Mouse (Mus musculus) right cerebral cortex, postnatal 36 days (tissue): ENCODE results near the gene Olfr466.

Experiments
- DNase-seq, 2 experiments: peaks; one replicate each; pipeline ENCODE4 v3.0.0; 2022; ENCODE audit warnings: low spot score in 2 of 2, mixed read lengths in 1 of 2

The Olfr466 gene

DNA sequence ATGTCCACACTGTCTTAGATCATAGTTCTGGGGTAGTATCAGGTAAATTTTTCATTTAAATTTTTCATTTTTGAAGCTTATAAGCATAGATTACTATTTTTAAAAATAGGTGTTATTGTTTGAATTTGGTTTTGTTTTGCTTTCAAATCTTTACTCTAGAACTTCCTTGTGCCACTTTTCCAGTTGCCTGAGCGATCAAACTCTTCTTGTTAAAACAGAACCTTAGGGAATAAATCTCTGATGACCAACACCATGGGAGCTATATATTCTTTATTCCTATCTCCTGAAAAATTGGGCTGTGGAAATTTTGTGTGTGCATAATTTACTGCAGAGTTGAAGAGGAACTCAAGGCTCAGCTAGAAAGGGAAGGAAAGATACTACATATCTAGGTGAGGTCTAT, at the start of gene Olfr466:
Olfr466 (plus strand) TSS at position 301 of the 400 bp plus-strand sequence.
- DNase-seq: no peak

DNA sequence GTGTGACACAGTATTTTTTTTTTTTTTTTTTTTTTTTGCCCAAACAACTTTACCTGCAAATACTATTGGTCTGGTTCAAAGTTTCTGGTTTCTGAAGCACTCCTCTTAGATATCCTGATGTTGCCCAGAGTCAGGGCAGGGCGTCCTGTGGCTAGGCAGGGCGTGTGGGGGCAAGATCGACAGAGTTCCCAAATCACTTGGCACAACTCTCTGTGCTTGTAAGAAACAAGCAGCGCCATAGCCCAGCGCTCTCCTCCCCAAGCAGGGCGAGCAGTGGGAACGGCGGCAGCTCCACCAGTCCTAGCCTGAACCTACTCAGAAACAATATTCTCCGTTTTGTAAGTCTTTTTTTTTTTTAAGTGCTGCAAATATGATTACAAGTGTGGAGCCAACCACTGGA, 49.4 kb upstream of the Olfr466 start:
- no peak for DNase-seq

DNA sequence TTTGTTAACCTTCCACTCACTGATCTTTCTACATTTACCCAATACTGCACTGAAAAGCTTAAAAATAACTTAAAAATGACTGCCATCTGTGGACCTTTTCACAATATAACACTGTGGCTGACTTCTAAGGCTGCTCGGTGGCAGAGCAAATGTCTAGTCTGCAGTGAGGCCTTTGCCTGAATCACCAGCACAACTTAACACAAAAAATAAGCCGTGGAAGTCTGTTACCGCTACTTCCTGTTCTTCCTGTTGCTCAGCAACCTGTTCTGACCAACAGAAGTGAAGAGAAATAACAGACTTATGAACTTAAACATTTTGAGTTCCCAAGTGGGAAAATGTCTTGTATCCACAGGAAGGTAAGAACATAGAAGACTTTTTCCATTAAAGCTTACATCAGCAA, 48.8 kb upstream of the Olfr466 start:
- DNase-seq: no peak

DNA sequence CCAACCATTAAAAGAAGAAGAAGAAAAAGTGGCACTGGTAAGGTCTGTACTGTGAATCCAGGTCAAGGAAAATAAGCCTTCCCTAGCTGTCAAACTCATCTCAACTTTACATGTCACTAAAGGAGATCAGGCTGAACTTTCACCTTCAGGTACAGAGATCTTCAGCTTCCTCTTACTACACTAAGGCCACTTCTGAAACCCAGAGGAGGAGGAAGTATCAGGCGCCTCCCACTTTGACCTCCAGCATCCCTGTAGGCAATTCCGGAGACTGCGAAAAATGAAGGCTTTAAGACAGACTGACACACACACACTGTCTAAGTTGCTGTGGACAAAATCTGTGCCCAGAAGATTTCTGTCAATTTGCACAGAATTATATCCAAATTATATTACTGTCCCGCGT, 38.1 kb upstream of the Olfr466 start:
- no peak for DNase-seq

DNA sequence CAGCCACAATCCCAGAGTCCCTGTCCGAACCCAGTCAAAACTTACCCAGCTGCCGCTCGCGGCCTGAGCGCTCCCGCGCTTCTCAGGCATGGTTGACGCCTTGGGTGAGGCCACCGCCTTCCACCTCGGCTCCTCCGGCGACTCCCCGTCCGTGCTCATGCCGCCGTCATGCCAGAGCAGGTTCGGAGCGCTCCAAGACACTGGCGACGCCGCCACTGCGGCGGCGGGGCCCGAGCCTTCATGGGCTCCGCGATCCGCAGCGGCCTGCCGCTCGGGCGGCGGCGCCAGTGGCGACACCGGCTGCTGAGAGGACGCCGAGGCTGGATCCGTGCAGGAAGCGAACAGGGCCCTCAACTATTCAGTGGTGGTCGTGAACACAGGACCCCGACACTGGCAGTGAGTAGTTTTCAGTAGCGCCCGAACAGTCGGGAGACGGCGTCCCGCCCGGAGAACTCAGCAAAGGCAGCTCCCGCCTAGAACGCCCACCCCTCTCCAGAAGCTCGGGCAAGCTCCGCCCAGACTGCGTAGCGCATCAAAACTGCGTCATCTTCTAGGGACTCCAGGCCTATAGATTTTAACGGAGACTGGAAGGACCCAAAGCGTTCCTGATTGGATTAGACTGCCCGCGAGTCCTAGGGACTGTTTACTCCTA, 37.5 kb upstream of the Olfr466 start, which contains the start of gene Mfsd14b:
Mfsd14b (minus strand) TSS at position 517 of the 652 bp plus-strand sequence.
- peak; percentile 87 to 93 for DNase-seq

DNA sequence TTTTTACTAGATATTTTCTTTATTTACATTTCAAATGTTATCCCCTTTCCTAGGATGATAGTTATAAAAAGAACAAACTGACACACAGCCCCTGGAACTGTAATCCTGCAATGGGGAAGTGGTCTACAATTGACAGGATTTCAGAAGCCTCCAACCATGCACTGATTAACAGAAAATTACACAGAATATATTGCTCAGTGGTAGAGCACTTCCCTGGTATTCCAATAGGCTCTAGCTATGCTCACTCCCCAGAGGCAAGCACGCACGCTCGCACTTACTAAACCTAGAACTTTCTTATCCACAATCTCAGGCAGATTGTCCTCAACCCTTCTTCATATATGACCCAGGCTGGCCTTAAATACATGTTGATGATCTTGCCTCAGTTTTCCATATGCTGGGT, 36.8 kb upstream of the Olfr466 start:
- DNase-seq: no peak

DNA sequence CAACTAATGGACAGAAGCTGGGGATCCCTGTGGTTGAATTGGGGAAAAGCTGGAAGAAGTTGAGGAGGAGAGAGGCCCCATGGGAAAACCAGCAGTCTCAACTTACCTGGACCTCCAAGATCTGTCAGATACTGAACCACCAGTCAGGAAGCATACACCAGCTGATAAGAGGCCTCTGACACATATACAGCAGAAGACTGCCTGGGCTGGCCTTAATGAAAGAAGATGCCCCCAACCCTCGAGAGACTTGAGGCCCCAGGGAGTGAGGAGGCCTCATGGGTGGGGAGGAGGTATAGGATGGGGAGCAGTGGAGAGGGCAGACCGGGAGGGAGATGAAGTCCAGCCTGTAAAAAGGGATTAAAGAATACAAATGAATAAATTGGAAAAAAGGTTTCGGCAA, 29.1 kb upstream of the Olfr466 start:
- no peak for DNase-seq

DNA sequence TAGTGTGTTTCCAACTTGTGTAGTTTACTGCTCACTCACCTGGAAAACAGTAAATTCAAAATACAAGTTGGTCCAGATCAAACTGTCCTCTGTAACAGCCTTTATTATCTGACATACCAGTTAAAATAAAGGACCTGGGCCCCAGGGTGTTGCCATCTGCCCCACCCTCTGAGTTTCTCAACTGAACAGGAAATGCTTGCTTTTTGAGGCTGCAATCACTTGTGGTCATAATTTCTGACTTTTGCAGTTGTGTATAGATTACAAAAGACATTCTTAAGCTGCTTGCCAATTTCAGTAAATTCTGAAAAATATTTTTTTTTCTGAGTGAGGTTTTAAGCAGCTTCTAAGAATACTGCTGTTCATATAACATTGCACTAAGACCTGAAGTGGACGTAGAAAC, 27.9 kb upstream of the Olfr466 start:
- DNase-seq: no peak

DNA sequence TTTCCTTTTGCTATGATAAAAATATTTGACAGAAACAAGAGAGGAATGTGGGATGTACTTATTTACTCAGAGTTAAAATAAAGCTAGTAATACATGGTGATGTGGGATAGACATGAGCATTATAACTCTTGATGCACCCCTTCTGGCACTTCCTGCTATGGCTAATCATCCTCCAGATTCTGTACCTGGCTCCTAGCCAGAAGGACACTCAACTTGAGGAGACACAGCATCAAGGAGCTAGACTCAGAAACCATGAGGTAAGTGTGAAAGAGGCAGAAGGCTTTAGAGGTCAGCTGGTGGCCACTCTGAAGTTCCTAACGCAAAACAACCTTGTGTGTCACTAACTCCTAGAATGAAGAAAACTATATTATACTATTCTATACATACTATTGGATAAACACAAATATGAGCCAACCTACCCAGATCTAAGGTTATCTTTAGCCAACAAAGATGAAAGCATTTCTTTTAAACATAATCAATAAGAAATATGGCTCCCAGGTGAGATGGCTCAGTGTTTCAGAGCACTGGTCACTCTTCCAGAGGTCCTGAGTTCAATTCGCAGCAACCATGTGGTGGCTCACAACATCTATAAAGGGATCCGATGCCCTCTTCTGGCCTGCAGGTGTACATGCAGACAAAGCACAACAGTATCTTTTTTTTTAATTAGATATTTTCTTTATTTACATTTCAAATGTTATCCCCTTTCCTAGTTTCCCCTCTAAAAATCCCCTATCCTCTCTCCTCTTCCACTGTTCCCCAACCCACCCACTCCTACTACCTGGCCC, 22.8 kb upstream of the Olfr466 start:
- DNase-seq: no peak

DNA sequence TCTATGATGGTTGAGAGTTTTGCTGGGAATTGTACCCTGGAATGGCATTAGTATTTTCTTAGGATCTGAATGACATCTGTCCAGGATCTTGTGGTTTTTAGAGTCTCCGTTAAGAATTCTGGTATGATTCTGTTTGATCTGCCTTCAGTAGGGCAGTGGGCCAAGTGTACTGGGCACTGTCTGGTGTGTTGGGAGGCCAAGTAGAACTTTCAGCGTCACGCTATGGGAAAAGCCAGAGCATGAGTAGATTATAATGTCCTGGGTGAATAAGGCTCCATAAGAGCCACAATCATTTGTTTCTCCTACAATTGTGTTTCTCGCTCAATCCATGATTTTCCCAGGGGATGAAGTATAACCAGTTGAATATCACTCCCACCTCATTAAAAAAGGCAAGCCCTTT, 12.3 kb upstream of the Olfr466 start, which contains the start of gene Olfr465-ps1:
Olfr465-ps1 (plus strand) TSS at position 301 of the 400 bp plus-strand sequence.
- no peak for DNase-seq

DNA sequence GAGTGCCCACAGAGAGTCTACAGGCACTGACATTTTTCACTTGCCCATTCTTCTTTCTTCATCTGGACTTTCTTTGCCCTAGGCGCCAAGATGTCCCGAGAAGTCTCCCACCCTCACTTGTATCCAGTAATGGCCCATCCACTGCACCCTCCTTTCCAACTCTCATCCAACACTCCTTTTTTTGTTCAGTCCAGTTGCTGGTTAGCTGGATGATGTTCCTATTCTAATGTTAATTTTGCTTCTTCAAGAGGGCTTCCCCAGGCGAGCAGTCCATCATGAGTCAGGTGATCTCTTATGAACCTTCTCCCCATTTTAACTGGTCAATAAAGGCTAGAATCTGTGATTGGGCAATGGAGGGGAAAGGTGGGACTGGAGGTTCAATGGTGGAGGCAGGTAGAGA, 24.1 kb downstream of the Olfr466 start:
- no peak for DNase-seq

DNA sequence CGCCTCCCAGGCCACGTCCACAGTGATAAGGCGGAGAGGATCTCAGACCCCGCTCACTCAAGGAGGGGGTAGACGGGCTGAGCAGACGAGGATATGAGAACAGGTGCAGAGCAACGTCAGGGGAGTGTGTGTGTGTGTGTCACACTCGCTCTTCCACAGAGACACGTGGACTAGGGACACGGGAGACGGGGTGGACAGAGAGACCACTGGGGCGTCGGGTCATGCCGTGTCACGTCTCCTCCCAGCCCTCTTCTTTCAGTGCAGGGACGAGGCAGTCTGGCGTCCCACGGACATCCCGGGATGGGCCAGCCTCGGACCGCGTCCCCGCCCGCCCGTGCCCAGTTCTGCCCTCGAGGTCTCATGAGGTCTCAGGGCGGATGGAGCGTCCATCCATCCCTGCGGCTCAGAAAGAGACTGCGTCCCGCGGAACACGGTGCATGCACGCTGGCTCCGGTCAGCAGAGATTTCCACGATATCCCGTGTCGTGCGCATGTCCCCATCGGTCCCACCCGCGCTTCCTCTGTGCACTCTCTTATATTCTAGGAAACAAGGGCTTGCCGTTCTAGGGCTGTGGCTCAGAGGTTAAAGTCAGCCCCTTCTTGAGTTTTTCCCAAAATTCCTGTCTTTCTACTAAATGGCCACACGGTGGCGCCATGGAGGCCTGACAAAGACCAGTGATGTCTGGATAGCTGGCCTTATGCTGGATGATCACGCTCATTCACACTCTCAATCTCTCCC, 25.9 kb downstream of the Olfr466 start:
- DNase-seq: no peak

DNA sequence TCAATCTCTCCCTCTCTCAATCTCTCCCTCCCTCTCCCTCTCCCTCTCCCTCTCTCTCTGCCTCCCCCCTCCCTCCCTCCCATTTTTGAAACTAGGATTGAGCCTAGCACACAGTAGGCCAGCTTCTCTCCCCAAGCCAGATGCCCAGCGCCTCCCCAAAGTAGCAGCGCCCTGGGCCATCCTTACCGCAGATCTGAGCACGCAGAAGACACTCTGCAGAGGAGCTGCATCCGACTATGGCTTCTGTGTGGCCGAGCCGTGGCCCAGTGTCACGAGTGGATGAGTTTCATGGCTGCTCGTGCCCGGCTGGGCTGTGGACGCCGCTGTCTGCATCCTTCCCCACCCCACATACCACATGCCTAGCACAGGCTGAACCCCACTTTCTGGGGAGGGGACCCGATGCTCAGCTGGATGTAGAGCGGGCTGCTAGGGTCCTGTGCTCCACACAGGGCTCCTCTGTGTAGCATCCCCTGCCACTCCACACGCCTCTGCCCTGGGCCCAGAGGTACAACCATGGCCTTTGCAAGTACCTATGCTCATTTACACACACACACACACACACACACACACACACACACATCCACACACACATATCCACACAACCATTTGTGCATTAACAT, 26.5 kb downstream of the Olfr466 start:
- DNase-seq: no peak

DNA sequence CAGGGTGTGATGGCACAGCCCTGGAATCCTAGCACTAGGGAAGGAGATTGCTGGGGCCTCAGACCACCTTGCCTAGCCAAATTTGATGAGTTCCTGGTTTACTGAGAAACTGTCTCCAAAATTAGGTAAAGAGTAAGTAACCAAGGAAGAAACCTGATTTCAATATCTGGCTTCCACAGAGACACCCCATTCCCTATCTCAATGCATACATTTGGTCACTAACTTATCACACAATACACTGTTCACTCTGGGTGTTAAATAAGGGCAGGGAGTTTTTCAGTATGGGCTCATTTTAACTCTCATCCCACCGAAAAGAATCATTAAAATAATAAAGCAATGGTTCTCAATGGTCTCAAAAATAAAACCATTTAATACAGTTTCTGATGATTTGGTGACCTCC, 50.6 kb downstream of the Olfr466 start:
- DNase-seq: no peak
